Mouse (Mus musculus): ENCODE data around the gene Alkbh4.

Alkbh4 gene

GRCm38 (mm10) chr5:136179594-136179993 is 43.6 kb downstream of the Alkbh4 start:
- DNase-seq (ENCODE audit: low read depth, low spot score) = no peak

- peak; percentile 32 for DNase-seq (ENCODE audit: low read depth, low spot score)
Observed at GRCm38 (mm10) chr5:136181197-136181596, 45.3 kb downstream of the Alkbh4 start.

DNA sequence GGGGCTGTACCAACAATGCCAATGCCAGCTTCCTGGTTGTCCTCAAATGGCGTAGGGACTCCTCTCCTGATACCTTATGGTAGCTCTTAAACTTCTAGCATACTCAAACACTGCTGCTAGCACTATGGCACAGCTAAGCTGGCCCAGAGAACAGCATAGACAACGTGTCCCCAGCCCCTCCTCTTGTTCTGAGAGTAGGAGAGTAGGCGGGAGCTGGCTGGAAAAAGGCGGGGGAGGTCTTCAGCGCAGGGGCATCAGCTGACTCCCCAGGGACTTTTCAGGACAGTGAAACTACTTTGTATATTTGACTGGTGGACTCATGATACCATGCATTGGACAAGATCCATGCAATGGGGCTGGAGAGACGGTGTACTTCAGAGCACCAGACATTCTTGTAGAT is 46.1 kb downstream of the Alkbh4 start:
- DNase-seq (ENCODE audit: low read depth, low spot score) = peak; percentile 76

DNA sequence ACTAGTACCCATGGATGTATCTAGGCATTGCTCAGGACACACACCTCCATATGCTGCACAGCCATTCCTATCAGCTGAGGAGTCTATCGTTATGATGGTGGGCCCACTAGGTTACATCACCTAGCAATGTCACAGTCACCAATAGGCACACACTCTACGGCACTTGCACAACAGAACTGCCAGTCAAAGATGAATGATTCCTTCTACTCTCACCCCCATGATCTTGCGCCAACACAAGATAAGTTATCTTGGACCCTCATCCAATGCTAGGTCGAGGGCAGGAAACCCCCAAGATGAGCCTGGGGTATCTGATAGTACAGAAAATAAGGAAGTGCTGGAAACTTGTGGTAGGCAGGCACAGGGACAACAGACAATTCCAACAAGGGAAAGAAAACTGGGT is 46.9 kb downstream of the Alkbh4 start:
- no peak for DNase-seq (ENCODE audit: low read depth, low spot score)

DNA sequence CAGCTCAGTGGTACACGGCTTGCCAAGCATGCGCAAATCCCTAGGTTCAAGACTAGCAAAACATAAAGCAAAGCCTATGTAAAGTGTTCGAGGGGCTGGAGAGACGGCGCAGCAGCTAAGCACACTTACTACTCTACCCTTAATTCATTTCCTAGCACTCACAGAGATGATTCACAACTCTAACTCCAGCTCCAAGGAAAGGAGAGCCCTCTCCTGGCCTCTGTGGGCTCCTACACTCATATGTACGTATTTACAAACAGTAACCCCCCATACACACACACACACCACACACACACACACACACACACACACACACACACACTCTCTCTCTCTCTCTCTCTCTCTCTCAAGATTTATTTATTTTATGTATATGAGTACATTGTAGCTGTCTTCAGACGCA is 47.8 kb downstream of the Alkbh4 start:
- DNase-seq (ENCODE audit: low read depth, low spot score) = no peak

DNA sequence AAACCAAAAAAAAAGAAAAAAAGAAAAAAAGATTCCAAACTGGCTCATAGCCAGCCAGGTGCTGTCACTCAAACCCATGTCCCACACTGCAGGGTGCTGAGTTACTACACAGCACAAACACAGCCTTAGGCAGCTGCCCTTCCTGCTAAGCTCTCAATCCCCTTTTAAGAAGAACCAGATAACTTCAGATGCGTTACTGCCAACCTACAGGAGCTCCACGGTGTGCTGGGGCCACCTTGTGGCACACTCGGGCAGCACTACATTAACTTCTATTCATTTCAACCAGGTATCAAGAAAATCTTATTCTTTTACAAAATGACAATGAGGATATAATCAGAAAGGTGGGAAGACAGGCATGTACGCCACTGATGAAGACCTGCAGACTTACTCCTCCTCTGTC is 50.8 kb downstream of the Alkbh4 start:
- DNase-seq (ENCODE audit: low read depth, low spot score) = peak; percentile 26
